Mouse (Mus musculus): ENCODE measurements at regions not wholly inside any gene's neighbourhood (a gene's known extent, or its start where the extent isn't known, plus 50 kb on each side); places are given as distances from the start of the nearest gene placed in this dataset.

DNA sequence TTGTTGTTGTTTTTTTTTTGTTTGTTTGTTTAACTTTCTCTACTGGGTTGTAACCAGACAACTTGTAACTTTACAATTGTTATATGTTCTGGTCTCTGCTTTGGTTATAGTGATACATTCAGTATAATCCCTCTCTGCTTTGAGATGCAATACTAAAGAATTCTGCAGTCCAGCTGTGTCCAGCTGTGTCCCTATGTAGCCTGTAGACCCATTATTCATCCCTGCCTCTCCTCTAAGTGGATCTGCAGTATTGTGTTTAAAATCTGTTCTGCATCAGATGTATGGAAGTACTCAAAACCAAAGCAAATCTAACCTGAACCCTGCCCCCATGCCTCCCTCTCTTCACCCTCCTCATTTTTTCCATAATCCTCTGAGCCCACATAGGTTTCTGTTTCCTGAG lies 279.6 kb downstream of the Rps29 start:
- no peak for DNase-seq (ENCODE audit: low spot score)

DNA sequence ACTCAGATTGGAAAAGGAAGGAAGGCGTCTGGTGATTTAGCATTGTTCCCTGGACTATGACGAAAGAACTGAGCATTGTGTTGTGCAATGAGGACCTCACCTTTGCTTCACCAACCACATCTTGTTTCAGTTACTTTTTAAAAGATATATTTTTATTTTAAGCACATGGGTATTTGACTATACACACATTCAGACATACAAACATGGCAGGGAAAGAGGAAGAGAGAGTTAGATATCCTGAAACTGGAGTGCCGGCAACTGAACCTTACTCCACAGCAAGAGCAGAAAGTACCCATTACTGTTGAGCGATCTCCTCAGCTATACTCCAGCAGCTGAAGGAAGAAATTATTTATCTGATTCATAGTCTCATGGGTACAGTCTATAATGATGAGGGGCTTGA lies 287.7 kb downstream of the Rps29 start:
- no peak for DNase-seq (ENCODE audit: low spot score)

DNA sequence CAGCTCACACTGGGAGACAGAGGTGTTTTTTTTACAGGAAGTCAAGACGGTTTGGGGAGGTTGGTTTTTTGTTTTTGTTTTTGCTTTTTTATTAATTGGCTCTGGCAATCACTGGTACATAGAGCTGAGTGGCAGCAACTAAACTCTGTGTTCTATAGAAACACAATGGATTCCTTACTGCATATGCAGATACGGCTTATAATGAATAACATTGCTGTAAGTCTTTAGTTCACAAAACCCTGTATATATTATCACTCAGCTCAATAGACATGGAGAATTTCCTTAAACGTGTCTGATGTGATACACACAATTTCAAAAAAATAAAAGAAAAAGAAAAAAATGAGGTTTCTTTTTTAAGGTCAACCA lies 296.0 kb downstream of the Rps29 start:
- no peak for DNase-seq (ENCODE audit: low spot score)

DNA sequence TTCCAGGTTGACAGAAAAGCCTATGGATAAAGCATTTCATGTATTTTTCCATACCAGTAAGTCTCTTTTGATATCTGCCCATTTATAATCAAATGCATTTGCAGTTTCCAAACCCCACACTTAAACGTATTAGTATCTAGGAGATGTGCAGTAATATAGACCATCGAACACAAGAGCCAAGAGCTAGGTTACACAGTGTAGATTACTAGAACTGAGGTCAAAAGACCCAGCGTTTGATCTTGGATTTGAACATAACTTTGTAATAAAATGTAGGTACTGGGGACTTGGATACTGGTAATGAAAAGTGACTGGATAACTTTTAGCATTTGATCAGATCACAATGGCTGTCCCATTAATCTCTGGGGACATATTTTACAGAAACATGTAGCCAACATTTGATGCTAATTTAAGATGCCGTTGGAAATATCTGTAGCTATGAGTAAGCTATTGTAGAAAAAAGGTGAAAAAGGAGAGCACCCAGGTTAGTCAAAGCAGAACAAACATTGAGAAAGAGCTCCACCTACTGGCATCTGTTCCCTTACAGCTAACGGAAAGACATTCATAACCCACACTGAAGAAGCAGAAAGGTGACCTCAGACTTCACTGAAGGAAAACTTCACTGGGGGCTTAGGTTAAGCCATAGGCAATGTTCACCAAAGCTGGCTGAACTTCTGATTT lies 296.5 kb downstream of the Rps29 start:
- peak; percentile 66 for DNase-seq (ENCODE audit: low spot score)

DNA sequence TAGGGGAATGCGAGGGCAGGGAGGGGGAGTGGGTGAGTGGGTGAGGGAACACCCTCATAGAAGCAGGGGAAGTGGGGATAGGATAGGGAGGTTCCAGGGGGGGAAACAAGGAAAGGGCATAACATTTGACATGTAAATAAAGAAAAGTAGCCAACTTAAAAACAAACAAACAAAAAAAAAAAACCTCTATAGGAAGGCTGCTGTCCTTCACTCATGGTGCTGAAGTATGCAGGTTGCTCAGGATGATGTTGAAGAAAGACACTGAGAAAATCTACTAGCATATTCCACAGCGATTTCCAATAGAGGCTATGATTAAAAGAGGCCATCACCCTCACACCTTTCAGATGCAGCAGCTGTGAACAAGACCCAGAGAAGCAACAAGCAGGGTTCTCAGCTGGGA lies 298.7 kb downstream of the Rps29 start:
- no peak for DNase-seq (ENCODE audit: low spot score)

DNA sequence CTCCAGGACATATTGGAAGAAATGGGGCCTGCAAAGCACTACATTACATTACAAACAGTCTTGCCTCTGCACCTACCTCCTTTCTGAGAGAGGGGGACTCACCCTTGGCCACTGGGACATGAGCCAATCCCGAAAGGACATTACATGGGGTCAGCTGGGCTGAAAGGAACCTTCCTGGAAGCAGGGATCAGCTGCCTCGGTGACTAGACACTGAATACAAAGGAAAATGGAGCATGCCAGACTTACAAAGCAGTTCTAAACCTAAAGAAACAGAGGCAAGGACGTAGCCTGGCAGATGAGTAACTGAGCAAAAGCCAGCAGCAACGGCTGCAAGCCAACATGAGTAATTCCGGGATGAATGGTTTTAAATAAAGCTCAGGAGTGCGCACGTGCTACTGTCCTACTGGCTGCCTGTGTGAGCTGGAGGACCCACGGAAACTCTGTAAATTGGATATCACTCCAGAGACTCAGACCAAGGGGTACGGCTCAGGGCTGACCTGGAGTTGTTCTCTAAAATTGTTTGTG lies 309.3 kb downstream of the Rps29 start:
- DNase-seq (ENCODE audit: low spot score): no peak

DNA sequence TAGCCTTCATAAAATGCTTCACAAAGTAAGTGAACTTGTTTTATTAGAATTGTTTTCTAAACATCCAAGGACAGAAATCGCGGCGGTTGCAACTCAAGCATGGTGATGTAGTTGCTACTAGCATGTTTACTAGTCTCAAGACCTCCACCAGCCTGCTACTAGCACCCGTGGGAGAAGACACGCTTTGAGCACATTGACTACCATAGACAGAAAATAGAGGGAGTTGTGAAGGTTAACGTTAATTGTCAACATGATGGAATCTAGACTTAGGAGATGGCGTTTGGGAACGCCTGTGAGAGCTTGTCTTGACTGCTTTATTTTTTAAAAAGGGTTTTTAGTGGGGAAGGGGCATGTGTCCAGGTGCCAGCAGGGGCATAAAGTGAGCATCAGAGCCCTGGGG lies 318.2 kb downstream of the Rps29 start:
- no peak for DNase-seq (ENCODE audit: low spot score)

GRCm38 (mm10) chr12:68840156-68840555 lies 318.8 kb downstream of the Rps29 start:
- DNase-seq (ENCODE audit: low spot score): no peak

- no peak for DNase-seq (ENCODE audit: low spot score)
Observed at GRCm38 (mm10) chr12:68836023-68836422, 323.0 kb downstream of the Rps29 start.

GRCm38 (mm10) chr12:68833914-68834313 lies 325.1 kb downstream of the Rps29 start:
- no peak for DNase-seq (ENCODE audit: low spot score)

- no peak for DNase-seq (ENCODE audit: low spot score)
Observed at GRCm38 (mm10) chr12:68829404-68829803, 329.6 kb downstream of the Rps29 start.

- no peak for DNase-seq (ENCODE audit: low spot score)
Observed at GRCm38 (mm10) chr12:68827549-68828249, 331.3 kb downstream of the Rps29 start.

- DNase-seq (ENCODE audit: low spot score): no peak
Observed at GRCm38 (mm10) chr12:68794396-68794795, 364.6 kb downstream of the Rps29 start.

DNA sequence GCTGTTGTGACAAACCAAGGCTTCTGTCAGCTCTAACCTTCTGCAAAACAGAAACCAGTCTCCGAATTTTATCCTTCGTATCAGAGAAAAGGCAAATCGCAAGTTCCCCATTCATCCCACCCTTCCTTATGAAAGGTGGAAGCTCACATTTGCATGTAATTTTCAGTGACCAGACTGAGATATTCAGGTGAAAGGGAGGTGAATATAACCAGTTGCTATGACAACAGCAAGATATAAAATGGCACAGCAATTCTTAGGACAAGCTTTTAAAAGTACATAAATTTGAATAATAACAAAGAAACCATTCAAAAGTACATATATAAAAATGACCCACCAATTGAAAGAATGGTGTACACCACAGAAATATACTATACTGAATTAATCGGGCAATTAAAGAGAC lies 375.4 kb downstream of the Rps29 start:
- DNase-seq (ENCODE audit: low spot score): no peak

- DNase-seq (ENCODE audit: low spot score): no peak
Observed at GRCm38 (mm10) chr12:68775503-68775902, 383.5 kb downstream of the Rps29 start.

DNA sequence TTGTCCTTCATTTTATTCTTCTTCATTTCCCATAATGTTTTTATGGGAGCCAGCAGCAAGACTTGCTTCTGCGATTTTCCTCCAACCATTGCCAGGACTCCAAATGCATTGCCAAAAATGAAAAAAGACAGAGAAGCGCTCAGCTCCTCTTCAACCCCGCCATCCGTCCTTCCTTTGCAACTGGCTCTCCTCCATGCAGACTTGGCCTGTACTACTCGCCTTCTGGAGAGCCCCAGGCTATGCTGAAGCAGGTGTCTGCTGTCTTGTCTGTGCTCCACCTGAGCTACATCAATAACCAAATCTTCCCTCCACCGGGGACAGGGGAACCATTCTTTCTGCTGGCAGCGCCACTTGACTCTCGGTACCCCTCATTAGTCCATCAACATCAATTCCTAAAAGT lies 384.2 kb downstream of the Rps29 start:
- DNase-seq (ENCODE audit: low spot score): no peak

DNA sequence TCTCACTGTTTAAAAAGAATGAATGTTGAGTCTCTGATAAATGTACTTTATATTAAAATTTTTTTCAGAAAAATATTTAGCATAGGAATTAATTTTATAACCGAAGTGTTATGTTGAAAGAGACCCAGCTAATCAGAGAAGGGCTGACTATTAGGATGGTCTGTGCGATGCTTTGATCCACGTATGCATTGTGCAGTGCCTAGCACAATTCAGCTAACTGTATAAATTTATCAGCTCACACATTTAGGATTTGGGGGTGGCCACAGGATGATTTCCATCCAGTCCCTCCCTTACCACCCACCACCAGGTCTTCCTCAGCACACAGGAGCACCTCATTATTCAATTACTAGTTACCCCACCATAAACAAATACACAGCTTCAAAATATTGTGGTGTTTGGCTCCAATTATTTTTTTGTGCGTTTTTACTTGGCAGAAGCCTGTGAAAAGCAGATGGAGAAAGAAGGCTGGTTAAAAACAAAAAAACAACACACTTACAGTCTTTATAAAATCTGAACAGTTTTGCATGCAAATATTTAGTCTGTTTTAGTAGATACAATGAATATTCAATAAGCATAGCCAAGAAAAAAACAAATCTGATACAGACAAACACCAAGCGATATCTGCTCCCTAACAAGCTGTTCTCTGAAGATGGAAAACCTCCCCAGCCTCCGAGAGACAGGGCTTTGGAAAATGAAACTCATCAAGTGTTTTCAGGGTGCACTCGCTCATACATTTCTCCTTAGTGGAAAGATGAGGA lies 400.5 kb downstream of the Rps29 start:
- DNase-seq (ENCODE audit: low spot score): peak; percentile 3

DNA sequence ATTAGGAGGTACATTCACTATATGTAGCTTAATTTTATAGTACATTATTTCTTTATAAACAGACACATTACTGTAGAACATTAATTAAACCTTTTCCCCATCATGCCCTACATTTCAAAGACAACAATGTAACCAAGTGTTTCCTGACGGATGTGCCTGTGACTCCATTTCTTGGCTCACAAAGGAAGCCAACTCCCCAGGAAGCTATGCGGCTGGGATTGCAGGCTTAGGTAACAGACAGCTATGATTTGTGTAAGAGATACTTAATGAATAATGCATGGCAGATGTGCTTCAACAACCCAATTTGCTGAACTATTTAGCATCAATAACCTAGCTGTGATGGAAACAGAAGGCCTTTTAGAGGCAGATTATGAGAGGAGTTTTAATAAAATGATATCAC lies 430.1 kb downstream of the Rps29 start:
- DNase-seq (ENCODE audit: low spot score): no peak

GRCm38 (mm10) chr12:68718946-68719345 lies 440.0 kb downstream of the Rps29 start:
- DNase-seq (ENCODE audit: low spot score): no peak

- DNase-seq (ENCODE audit: low spot score): no peak
Observed at GRCm38 (mm10) chr12:68694275-68695267, 464.4 kb downstream of the Rps29 start.

GRCm38 (mm10) chr12:68688262-68688661 lies 470.7 kb downstream of the Rps29 start:
- no peak for DNase-seq (ENCODE audit: low spot score)

- DNase-seq (ENCODE audit: low spot score): no peak
Observed at GRCm38 (mm10) chr12:68683897-68684296, 475.1 kb downstream of the Rps29 start.
